Mouse (Mus musculus) lung, embryonic 15.5 days (tissue): Measurements from ENCODE around the gene Plxnd1. TPM values are rescaled to one million over a fixed set of nuclear protein-coding genes. Genes with fewer than 3 reads are reported as not detected.

ENCODE experiments used
- ATAC-seq: fragments of 200-750 bp; cut with Nextera tagmentation; 2 replicates; pipeline ENCODE4 v1.8.0; 2017; ENCODE audit warnings: moderate number of reproducible peaks, borderline replicate concordance; ENCODE audit not compliant: low FRiP score, low TSS enrichment; ENCODE audit errors: extremely low read depth
- H3K27ac ChIP-seq: fragments of 300-500 bp; sonication (generic); 2 replicates; pipeline ENCODE4 v1.5.1; 2015; ENCODE audit warnings: moderate library complexity, mild to moderate bottlenecking, inconsistent platforms
- H3K27me3 ChIP-seq: fragments of 300-500 bp; sonication (generic); 2 replicates; pipeline ENCODE4 v1.6.1; 2015; ENCODE audit warnings: inconsistent platforms
- H3K36me3 ChIP-seq: fragments of 300-500 bp; sonication (generic); 2 replicates; pipeline ENCODE4 v1.6.1; 2015; ENCODE audit warnings: inconsistent platforms
- H3K4me1 ChIP-seq: fragments of 300-500 bp; sonication (generic); 2 replicates; pipeline ENCODE4 v1.6.1; 2015; ENCODE audit warnings: inconsistent platforms
- H3K4me2 ChIP-seq: fragments of 300-500 bp; sonication (generic); 2 replicates; pipeline ENCODE4 v1.6.1; 2015; ENCODE audit warnings: inconsistent platforms, mild to moderate bottlenecking, moderate library complexity
- H3K4me3 ChIP-seq: fragments of 300-500 bp; sonication (generic); 2 replicates; pipeline ENCODE4 v1.5.1; 2015; ENCODE audit warnings: mild to moderate bottlenecking, inconsistent platforms
- H3K9ac ChIP-seq: fragments of 300-500 bp; sonication (generic); 2 replicates; pipeline ENCODE4 v1.6.1; 2015; ENCODE audit warnings: inconsistent platforms
- H3K9me3 ChIP-seq: fragments of 300-500 bp; sonication (generic); 2 replicates; pipeline ENCODE4 v1.6.1; 2016; ENCODE audit warnings: inconsistent platforms
- WGBS: fragments of 180-500 bp; shearing (Covaris S2); methylation state at CpG from one replicate; pipeline ENCODE4 v1.1.7; 2015; 5-methylcytosine and 5-hydroxymethylcytosine counted together
- polyA plus RNA-seq: library from polyadenylated mRNA; unstranded; fragments of >200 nt; fragmentation: Nextera tagmentation; extraction: Ambion mirVana; gene quantifications from 2 replicates; pipeline ENCODE4 v1.2.1, GENCODE M21; 2015

Gene Plxnd1
- 49.2 and 53.5 TPM in 2 replicates for polyA plus RNA-seq

DNA sequence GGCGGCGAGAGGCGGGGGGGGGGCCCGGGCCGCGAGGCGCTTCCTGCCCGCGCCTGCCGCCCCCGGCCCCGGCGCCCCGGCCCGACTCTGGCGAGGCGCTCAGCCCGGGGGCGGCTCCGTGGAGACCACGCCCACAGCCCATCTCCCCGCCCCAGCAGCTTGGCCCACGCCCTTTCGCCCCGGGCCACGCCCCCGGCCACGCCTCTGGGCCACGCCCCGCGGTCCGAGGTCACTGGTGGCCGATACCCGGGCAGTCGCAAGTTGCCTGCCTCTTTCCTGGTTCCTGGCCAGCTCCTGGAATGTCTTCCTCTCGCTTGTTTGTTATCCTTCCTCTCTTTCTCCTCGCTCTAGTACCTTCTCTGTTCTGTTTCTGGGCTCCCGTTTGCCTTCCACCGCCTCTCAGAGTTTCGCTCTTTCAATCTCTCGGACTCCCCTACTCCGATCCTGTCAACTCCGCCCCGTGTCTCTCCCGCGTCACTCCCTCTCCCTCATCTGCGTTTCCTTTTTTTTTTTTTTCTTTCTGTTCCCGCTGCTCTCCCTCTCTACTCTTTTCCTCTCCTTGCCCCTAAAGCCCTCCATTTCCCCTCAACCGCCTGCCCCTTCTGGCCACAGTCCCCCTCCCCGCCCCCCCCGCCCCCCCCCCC is at the start of gene Plxnd1:
TSS of gene Plxnd1 (minus strand) at position 129 of the 644 bp plus-strand sequence.
- Histone ChIP-seq H3K27ac (peak within 1 kb of the TSS; percentile 95), H3K9ac (peak within 1 kb of the TSS; percentile 75), H3K4me2 (peak within 1 kb of the TSS; percentile 86), H3K4me1 (peaks cover 69% of the 10 kb centered on the region), H3K4me3 (peak within 1 kb of the TSS; percentile 60), H3K27me3 (peaks cover 26% of the 10 kb centered on the region), H3K36me3 (no peaks in the 10 kb centered on the region), H3K9me3 (no peaks in the 10 kb centered on the region)
- ATAC-seq, result peak; percentile 81
- WGBS, result under 1% methylated on average over 39 of the region's 51 CpGs

DNA sequence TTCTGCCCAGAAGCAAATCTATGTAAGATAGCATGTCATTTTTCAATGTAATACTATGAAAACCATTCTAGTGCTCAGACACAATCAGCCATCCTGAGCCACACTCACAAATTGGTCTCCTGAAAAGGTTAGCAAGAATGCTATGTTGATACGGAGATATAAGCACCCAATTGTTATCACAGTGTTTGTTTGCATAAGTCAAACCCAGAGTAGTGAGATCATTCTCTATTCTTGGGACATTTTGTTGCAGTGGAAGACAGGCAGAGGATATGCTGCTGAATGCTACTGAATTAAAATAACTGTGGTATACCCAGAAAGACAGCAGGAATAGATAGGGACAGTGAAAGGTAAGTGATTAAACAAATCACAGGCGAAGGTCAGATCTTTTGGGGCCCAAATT is 49.2 kb upstream of the Plxnd1 start:
- no peak overlapping the region for H3K4me3 ChIP-seq
- no peaks in the 10 kb centered on the region for H3K4me1 ChIP-seq
- H3K36me3 ChIP-seq, result no peaks in the 10 kb centered on the region
- H3K27me3 ChIP-seq, result no peaks in the 10 kb centered on the region
- ATAC-seq, result no peak
- H3K27ac ChIP-seq, result no peak overlapping the region
- H3K9me3 ChIP-seq, result no peaks in the 10 kb centered on the region
- H3K9ac ChIP-seq, result no peak overlapping the region
- 49% methylated on average over 2 of the region's 2 CpGs for WGBS
- no peak overlapping the region for H3K4me2 ChIP-seq

DNA sequence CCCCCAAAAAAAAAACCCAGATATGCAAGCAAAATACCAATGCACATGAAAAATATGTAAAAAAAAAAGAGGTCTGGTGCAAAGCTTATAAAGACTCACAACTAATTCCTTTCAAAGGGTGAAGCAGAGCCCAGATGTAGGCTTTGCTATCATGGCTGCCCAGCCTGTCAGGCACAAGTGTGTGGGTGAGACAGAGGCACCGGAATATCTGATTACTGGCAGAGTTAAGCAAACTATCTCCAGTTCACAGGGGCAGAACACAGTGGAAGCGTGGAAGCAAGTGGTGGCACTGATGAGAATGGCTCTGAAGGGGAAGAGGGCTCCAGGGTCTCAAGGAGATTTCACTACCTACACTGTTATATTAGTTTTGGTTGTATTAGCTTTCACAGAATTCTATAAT is 43.4 kb upstream of the Plxnd1 start:
- H3K4me3 ChIP-seq, result no peak overlapping the region
- WGBS, result 69% methylated on average over 2 of the region's 2 CpGs
- H3K9ac ChIP-seq, result no peak overlapping the region
- no peak overlapping the region for H3K4me2 ChIP-seq
- no peak for ATAC-seq
- no peaks in the 10 kb centered on the region for H3K27me3 ChIP-seq
- no peaks in the 10 kb centered on the region for H3K36me3 ChIP-seq
- no peaks in the 10 kb centered on the region for H3K4me1 ChIP-seq
- H3K27ac ChIP-seq, result no peak overlapping the region
- no peaks in the 10 kb centered on the region for H3K9me3 ChIP-seq

DNA sequence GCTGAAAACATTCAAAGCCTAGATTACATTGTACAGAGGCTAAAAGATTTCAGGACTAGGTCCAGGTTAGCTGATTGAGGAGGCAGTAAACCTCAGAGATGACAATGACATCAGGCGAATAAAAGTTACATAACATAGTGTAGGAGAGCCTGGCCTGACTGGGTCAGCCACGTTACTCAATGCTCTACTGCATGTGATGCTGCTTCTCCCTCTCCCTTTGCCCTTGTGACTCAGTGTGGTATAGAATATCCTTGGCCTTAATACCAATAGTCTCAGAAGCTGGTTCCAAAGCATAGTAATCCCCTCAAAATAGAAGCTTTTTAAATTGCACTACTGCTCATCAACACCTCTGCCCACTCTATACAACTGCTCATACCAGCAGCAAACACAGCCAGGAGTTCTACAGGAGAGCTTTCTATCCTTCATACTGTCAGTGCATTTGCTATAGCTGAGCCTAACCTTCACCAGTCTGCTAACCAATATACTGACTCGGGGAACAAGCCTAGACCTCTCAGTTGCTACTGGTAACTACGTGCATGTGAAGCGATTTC is 42.6 kb upstream of the Plxnd1 start:
- 88% methylated on average over 5 of the region's 5 CpGs for WGBS

DNA sequence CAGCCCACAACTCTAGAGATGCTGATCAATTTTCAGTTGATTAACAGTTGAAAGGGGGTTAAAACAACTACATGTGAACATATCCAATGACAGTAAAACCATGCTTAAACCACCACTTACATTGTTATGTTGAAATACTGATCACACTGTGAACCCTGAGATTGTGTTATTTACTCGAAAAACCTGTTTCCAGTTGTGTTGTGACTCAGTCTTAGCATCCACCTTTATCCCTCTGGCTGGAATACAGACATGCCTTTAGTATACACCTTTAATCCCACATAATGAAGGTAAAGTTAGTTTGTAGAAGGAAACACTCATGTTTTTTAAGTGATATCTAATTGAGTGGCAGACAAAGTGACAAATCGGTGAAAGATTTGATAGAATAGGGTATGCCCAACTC is 41.8 kb upstream of the Plxnd1 start:
- H3K9ac ChIP-seq, result no peak overlapping the region
- no peak overlapping the region for H3K27ac ChIP-seq
- no peaks in the 10 kb centered on the region for H3K9me3 ChIP-seq
- no peak overlapping the region for H3K4me2 ChIP-seq
- WGBS, result 88% methylated on average over 2 of the region's 2 CpGs
- no peaks in the 10 kb centered on the region for H3K36me3 ChIP-seq
- no peak overlapping the region for H3K4me3 ChIP-seq
- no peak for ATAC-seq
- no peaks in the 10 kb centered on the region for H3K27me3 ChIP-seq
- no peaks in the 10 kb centered on the region for H3K4me1 ChIP-seq

More for the DNA sequence above, 42.6 kb upstream of the Plxnd1 start:
- Histone ChIP-seq H3K4me2 (no peak overlapping the region), H3K9ac (no peak overlapping the region), H3K9me3 (no peaks in the 10 kb centered on the region), H3K27ac (no peak overlapping the region), H3K4me3 (no peak overlapping the region), H3K4me1 (no peaks in the 10 kb centered on the region), H3K36me3 (no peaks in the 10 kb centered on the region), H3K27me3 (no peaks in the 10 kb centered on the region)
- ATAC-seq, result no peak

DNA sequence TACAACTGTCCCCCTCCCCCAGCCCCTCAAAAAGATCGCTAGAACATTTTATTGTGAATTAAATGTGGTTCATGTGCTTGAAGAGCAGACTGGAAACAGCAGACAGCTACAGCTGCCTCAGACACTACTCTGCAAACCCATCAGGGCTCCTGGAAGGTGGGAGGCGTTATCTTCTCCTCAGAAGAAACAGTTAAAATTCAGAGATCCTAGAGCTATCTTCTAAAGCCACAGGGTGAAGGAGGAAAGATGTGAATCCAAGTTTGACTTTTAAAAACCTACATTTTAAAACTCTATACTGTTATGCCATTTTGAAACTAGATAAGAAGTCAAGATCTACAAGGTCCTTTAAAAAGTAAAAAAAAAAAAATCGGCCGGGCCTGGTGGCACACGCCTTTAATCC is 36.2 kb upstream of the Plxnd1 start:
- Histone ChIP-seq H3K27ac (no peak overlapping the region), H3K27me3 (no peaks in the 10 kb centered on the region), H3K9me3 (no peaks in the 10 kb centered on the region), H3K9ac (no peak overlapping the region), H3K36me3 (no peaks in the 10 kb centered on the region), H3K4me3 (no peak overlapping the region), H3K4me1 (no peaks in the 10 kb centered on the region), H3K4me2 (no peak overlapping the region)
- ATAC-seq, result no peak
- 87% methylated on average over 5 of the region's 5 CpGs for WGBS

DNA sequence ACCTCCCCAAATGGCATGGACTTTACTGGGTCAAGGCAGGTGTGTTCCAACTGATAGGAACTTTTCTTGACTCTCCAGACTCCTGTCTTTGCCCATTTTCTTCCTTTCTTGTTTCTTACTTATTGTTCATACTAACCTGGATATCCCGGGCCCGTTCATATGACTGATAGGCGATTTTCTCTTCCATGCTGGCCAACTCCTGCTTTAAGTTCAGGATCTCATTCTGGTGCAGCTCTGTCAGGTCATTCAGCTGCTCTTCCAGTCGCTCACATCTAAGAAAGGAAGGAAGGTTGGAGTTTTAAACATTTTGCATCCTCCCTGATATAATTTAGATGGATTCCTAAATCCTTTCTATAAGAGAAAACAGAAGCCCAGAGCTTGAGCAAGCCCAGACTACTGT is 29.9 kb upstream of the Plxnd1 start:
- Histone ChIP-seq H3K27ac (no peak overlapping the region), H3K27me3 (no peaks in the 10 kb centered on the region), H3K4me1 (no peaks in the 10 kb centered on the region), H3K9ac (no peak overlapping the region), H3K4me2 (no peak overlapping the region), H3K36me3 (peaks cover 5% of the 10 kb centered on the region; the same call in 1 of the 2 replicates), H3K9me3 (peaks cover 8% of the 10 kb centered on the region), H3K4me3 (no peak overlapping the region)
- ATAC-seq, result no peak
- 89% methylated on average over 4 of the region's 4 CpGs for WGBS

DNA sequence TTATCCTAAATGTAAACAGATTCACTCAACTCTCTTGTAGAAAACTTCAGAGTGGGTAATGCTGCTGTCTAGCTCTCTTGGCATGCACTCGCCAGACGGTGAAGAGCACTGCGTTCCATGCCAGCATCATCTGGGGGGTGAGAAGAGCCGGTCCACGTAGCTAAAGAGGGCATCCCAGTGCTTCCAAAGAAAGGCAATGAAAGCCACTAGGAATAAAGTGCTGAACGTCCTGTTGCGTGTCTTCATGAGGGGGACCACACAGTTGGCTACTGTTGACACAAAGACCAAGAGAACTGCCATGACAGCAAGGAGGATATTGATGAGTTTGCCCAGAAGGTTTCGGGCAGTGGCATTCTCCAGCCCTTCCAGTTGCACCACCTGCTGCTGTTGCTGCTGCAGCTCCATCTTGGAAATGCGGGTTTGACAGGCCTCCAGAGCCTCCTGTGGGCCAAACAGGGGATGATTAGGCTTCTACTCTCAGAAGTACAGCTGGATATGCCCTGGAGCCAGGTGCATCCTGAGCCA is 27.2 kb upstream of the Plxnd1 start:
- Histone ChIP-seq H3K27ac (no peak overlapping the region), H3K27me3 (no peaks in the 10 kb centered on the region), H3K4me2 (no peak overlapping the region), H3K9me3 (peaks cover 8% of the 10 kb centered on the region), H3K36me3 (peaks cover 5% of the 10 kb centered on the region; the same call in 1 of the 2 replicates), H3K4me1 (no peaks in the 10 kb centered on the region), H3K9ac (no peak overlapping the region), H3K4me3 (no peak overlapping the region)
- 81% methylated on average over 9 of the region's 9 CpGs for WGBS
- ATAC-seq, result no peak

DNA sequence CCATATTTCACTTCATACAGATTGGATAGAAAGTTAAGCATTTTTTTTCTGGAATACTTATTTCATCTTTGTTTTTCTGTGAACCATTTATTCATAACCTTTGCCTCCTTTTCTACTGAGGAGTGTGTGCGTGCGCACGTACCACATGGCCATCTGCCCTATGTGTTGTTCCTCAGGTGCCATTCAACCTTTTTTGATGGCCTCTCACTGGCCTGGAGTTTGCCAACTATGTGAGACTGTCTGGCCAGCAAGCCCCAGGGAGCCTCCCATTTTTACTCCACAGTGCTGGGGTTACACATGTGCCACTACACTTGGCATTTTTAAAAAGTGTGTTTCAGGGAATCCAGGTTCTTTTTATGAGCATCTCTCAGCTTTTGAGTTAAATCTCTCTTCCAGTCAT is 21.1 kb upstream of the Plxnd1 start:
- no peak overlapping the region for H3K4me2 ChIP-seq
- WGBS, result 88% methylated on average over 3 of the region's 3 CpGs
- H3K9ac ChIP-seq, result no peak overlapping the region
- H3K36me3 ChIP-seq, result no peaks in the 10 kb centered on the region
- no peak for ATAC-seq
- H3K27ac ChIP-seq, result no peak overlapping the region
- no peak overlapping the region for H3K4me3 ChIP-seq
- H3K27me3 ChIP-seq, result no peaks in the 10 kb centered on the region
- H3K9me3 ChIP-seq, result no peaks in the 10 kb centered on the region
- H3K4me1 ChIP-seq, result no peaks in the 10 kb centered on the region

DNA sequence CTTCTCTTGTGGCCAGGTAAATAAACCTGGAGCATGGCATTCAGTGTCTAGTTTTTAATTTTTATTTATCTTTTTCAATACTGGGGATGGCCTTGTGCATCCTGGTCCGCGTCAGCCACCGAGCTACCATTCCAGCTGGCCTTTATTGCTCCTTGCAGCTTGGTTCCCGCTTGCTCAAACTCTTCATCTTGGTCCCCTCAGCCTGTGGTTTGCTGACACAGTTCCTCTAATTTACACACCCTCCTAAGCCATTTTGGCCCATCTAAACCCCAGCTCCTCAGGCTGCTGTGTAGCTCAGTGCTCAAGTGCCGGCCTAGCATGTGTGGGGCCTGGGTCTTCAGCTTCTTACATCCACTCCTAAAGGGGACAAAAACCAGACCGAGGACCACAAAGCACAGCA is 19.3 kb upstream of the Plxnd1 start:
- ATAC-seq, result no peak
- Histone ChIP-seq H3K27me3 (no peaks in the 10 kb centered on the region), H3K4me1 (0 out of 2 replicates have a peak, but pooled peaks cover 1% of the 10 kb centered on the region), H3K4me2 (no peak overlapping the region), H3K27ac (no peak overlapping the region), H3K4me3 (no peak overlapping the region), H3K36me3 (no peaks in the 10 kb centered on the region), H3K9me3 (no peaks in the 10 kb centered on the region), H3K9ac (no peak overlapping the region)
- WGBS, result 78% methylated on average over 6 of the region's 6 CpGs

DNA sequence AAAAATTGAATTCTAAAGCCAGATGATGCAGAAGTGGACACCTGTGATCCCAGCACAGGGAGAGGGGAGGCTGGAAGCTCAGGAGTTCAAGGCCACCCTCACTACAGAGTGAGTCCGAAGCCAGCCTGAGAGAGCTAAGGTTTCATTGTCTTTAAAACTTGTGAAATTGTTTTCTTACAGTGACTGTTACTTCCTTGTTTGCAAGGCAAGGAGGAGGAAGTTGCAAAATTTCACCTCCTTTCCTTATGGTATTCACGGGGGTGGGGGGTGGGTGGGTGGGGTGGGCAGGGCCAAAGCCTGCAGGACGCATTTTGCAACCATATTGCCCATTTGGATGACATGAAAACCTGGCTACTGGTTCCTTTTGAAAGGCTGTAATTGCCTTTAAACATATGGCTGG is 18.9 kb upstream of the Plxnd1 start:
- WGBS, result 45% methylated on average over 3 of the region's 3 CpGs
- Histone ChIP-seq H3K9ac (no peak overlapping the region), H3K9me3 (no peaks in the 10 kb centered on the region), H3K27me3 (no peaks in the 10 kb centered on the region), H3K4me1 (0 out of 2 replicates have a peak, but pooled peaks cover 2% of the 10 kb centered on the region), H3K36me3 (no peaks in the 10 kb centered on the region), H3K27ac (no peak overlapping the region), H3K4me2 (no peak overlapping the region), H3K4me3 (no peak overlapping the region)
- ATAC-seq, result no peak

DNA sequence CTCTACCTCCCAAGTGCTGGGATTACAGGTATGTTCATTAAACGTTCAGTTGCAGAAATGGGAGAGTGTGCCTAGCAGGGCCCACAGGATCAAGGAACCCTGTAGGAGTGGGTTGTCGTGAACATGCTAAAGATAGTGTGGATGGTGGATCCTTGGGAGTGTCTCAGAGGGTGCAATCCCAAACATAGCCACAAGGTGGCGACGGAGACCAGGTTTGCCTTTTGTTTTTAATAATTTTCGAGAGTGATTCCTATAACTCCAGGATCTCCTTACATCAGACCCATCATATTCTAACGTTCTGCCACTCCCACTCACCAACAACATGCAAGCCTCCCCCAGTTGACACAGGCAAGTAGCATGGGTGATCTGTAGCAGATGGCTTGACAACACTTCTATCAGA is 15.7 kb upstream of the Plxnd1 start:
- H3K4me3 ChIP-seq, result no peak overlapping the region
- peaks cover 28% of the 10 kb centered on the region for H3K4me1 ChIP-seq
- WGBS, result 2% methylated on average over 6 of the region's 6 CpGs
- H3K27ac ChIP-seq, result no peak overlapping the region
- H3K36me3 ChIP-seq, result no peaks in the 10 kb centered on the region
- H3K27me3 ChIP-seq, result no peaks in the 10 kb centered on the region
- no peaks in the 10 kb centered on the region for H3K9me3 ChIP-seq
- no peak for ATAC-seq
- H3K4me2 ChIP-seq, result no peak overlapping the region
- no peak overlapping the region for H3K9ac ChIP-seq
